ENCODE assay signal across 12 mouse cellular contexts in the genomic region with DNA sequence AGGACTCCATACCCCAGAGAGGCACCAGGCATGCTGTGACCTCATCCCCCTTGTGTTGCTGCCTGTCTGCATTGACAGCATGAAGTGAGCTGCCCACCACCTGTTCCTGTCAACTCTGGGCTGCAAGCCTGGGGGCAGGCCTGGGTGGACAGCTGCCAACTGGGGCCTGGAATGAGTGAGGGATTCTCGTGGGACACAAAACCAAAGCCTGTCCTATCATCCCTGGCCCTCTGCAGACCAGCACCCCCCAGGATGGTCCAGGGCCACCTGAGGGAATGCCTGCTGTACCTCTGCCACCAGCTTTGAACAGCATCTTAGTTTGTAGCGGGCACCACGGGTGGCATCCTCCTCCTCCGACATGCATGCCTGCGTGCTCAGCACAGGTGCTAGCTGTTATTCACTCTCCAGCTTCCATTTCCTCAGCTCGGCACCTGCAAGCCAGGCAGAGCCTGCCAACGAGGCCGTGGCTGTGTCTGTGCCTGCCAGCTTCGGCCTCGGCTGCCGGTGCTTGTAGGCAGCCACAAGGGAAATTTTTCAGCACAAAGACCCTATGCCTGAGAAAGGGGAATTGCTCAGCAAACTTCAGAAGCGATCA. TPM values are rescaled to one million over a fixed set of nuclear protein-coding genes. Genes with fewer than 3 reads are reported as not detected.
A peak's percentile ranks its signal among the peaks of the same experiment; 100 is the strongest.
DNase-seq lines count a peak whose midpoint lies in the region; ATAC-seq and TF ChIP-seq lines count a peak whose summit lies in the region.
"Had no signal": no experiment of that assay in that cellular context is flagged by ENCODE, and none has a peak within 500 bp of the region (broad histone marks: within the 10 kb centered on the region; RNA-seq: fewer than 3 reads in every experiment).

No protein-coding gene starts in this region.

- H3K9ac ChIP-seq in neural tube, embryonic 15.5 days (replicated peaks): no peak overlapping the region

- WGBS in neural tube, embryonic 15.5 days: 57% methylated on average over 12 of the region's 12 CpGs

- peak; percentile 67 for DNase-seq in gastrocnemius, postnatal 10 days
- no peak for DNase-seq in gastrocnemius, postnatal 36 days
- DNase-seq in neural tube, embryonic 10.5 days (ENCODE audit: extremely low spot score, low spot score): peak; percentile 18
- DNase-seq in cerebellum, postnatal 36 days: peak; percentile 47 to 57
- DNase-seq in kidney, adult 11 months: no peak
- no peak for DNase-seq in frontal cortex, postnatal 36 days (ENCODE audit: low spot score in 2 of 2)
- DNase-seq: adrenal gland, postnatal 14 days; kidney, postnatal 4 days had no signal

- no peak overlapping the region for H3K4me3 ChIP-seq in neural tube, embryonic 15.5 days (replicated peaks)
- no peak overlapping the region for H3K4me3 ChIP-seq in myocyte

- no peak for ATAC-seq in neural tube, embryonic 15.5 days (ENCODE audit: low FRiP score)
- ATAC-seq: Patski had no signal

- no peaks in the 10 kb centered on the region for H3K79me2 ChIP-seq in myocyte (ENCODE audit: control insufficient read depth, insufficient read depth)

- H3K27ac ChIP-seq in neural tube, embryonic 15.5 days (replicated peaks): no peak overlapping the region
- H3K27ac ChIP-seq: stomach, postnatal 0 days had no signal

- intact Hi-C loops in gastrocnemius, postnatal 36 days (cut with DNase I): no loop called here

- no peak overlapping the region for H3ac ChIP-seq in myocyte (ENCODE audit: control insufficient read depth, insufficient read length)

- no peak for TF ChIP-seq POLR2A in myocyte (IDR thresholded peaks at IDR 0.05; ENCODE audit: insufficient read length, low read depth)

- H3K4me2 ChIP-seq in neural tube, embryonic 15.5 days: no peak overlapping the region
- H3K4me2 ChIP-seq in myocyte (ENCODE audit: low read depth): no peak overlapping the region

- no peaks in the 10 kb centered on the region for H3K36me3 ChIP-seq in neural tube, embryonic 15.5 days
- no peaks in the 10 kb centered on the region for H3K36me3 ChIP-seq in myocyte (ENCODE audit: control insufficient read depth, insufficient read depth)

- peaks cover 14% of the 10 kb centered on the region for H3K4me1 ChIP-seq in neural tube, embryonic 15.5 days

- no peaks in the 10 kb centered on the region for H3K27me3 ChIP-seq in neural tube, embryonic 15.5 days (replicated peaks)
- no peaks in the 10 kb centered on the region for H3K27me3 ChIP-seq in myocyte (ENCODE audit: control insufficient read depth, insufficient read depth, insufficient read length)
- H3K27me3 ChIP-seq: Patski had no signal

- H3K9me3 ChIP-seq in neural tube, embryonic 15.5 days (replicated peaks): no peaks in the 10 kb centered on the region

TF ChIP-seq in myocyte, 11 proteins besides CTCF, POLR2A, EP300 and RAD21:
- no peak for TF ChIP-seq E2F4 (IDR thresholded peaks at IDR 0.05; ENCODE audit: insufficient read depth)
- TF ChIP-seq MYOD1 (IDR thresholded peaks at IDR 0.05; ENCODE audit: control insufficient read depth in 1 of 3, insufficient read length in 2 of 3, low read depth in 2 of 3): peak in 2 of 3 experiments; percentile 96 to 98
- peak in 2 of 3 experiments; percentile 67 to 72 for TF ChIP-seq MYOG (IDR thresholded peaks at IDR 0.05; ENCODE audit: control insufficient read depth in 1 of 3, insufficient read depth in 1 of 3, insufficient read length in 2 of 3, low read depth in 2 of 3)
- no peak for TF ChIP-seq POLR2AphosphoS2 (IDR thresholded peaks at IDR 0.05; ENCODE audit: insufficient read length, low read depth)
- TF ChIP-seq MAX (IDR thresholded peaks at IDR 0.05; ENCODE audit: low read depth): no peak
- no peak for TF ChIP-seq REST (IDR thresholded peaks at IDR 0.05; ENCODE audit: insufficient read depth, insufficient read length)
- TF ChIP-seq TCF12 (IDR thresholded peaks at IDR 0.05; ENCODE audit: insufficient read depth, poor library complexity, severe bottlenecking): peak; percentile 15
- TF ChIP-seq TCF3 (IDR thresholded peaks at IDR 0.05; ENCODE audit: insufficient read length, low read depth): peak; percentile 53

RNA-seq across cellular contexts. Expression of a gene that starts 18.3 kb away (rescaled TPM):
- total RNA-seq in gastrocnemius, postnatal 10 days (2021): 1 to 10 TPM; 3.1 to 8.2 TPM
- 1 to 10 TPM in 1 of 2 experiments, under 1 TPM in 1; 0.49 to 1.5 TPM for total RNA-seq in gastrocnemius, postnatal 36 days (2021)
- polyA plus RNA-seq in neural tube, embryonic 15.5 days (2015; fragmentation: Nextera tagmentation; extraction: Ambion mirVana): 19.9 and 25.5 TPM in 2 replicates
- polyA plus RNA-seq in myocyte (2012; fragmentation: generic; extraction: Trizol): 7.4 TPM

RNA-seq across cellular contexts. Expression of a gene that starts 57.4 kb away (rescaled TPM):
- 10 to 100 TPM; 15.1 to 15.8 TPM for total RNA-seq in gastrocnemius, postnatal 10 days (2021)
- total RNA-seq in gastrocnemius, postnatal 36 days (2021): 10 to 100 TPM; 22.1 to 23.9 TPM
- polyA plus RNA-seq in neural tube, embryonic 15.5 days (2015; fragmentation: Nextera tagmentation; extraction: Ambion mirVana): 32.0 and 36.2 TPM in 2 replicates
- 5.1 TPM for polyA plus RNA-seq in myocyte (2012; fragmentation: generic; extraction: Trizol)

Comparison
In these comparisons a context has a peak if more than half of its experiments do, and no peak if none do; other contexts are left out.
1. DNase-seq: peak in gastrocnemius, postnatal 10 days (single experiment), neural tube, embryonic 10.5 days (single experiment) and cerebellum, postnatal 36 days (2 of 2); none in gastrocnemius, postnatal 36 days (0 of 2), kidney, adult 11 months (single experiment) and frontal cortex, postnatal 36 days (0 of 2).